17 mouse cellular contexts compared by ENCODE assay signal in genomic region chr15:97955286-97955685, GRCm38 (mm10). TPM values are rescaled to one million over a fixed set of nuclear protein-coding genes. Genes with fewer than 3 reads are reported as not detected.
DNase-seq lines count a peak whose midpoint lies in the region; ATAC-seq and TF ChIP-seq lines count a peak whose summit lies in the region.
"Had no signal": no experiment of that assay in that cellular context is flagged by ENCODE, and none has a peak within 500 bp of the region (broad histone marks: within the 10 kb centered on the region; RNA-seq: fewer than 3 reads in every experiment).

No protein-coding gene starts in this region.

- H3K27me3 ChIP-seq in hindbrain, embryonic 12.5 days: no peaks in the 10 kb centered on the region
- H3K27me3 ChIP-seq in hindbrain, postnatal 0 days (ENCODE audit: insufficient read depth, low read length): no peaks in the 10 kb centered on the region
- no peaks in the 10 kb centered on the region for H3K27me3 ChIP-seq in lung, postnatal 0 days (replicated peaks; ENCODE audit: insufficient read depth, low read length)
- peaks cover 3% of the 10 kb centered on the region; the same call in 1 of the 2 replicates for H3K27me3 ChIP-seq in splenic B cell, adult 2 months (ENCODE audit: control insufficient read depth, insufficient read depth, low read length, poor library complexity, severe bottlenecking)
- H3K27me3 ChIP-seq: forebrain, embryonic 15.5 days; neural tube, embryonic 15.5 days had no signal

- TF ChIP-seq CTCF in hindbrain, postnatal 0 days (IDR thresholded peaks at IDR 0.05; ENCODE audit: low read depth): no peak
- TF ChIP-seq CTCF in lung, postnatal 0 days (IDR thresholded peaks at IDR 0.05): no peak
- no peak for TF ChIP-seq CTCF in lung, adult 2 months (IDR thresholded peaks at IDR 0.05; ENCODE audit: insufficient read depth, low read length)
- no peak for TF ChIP-seq CTCF in bone marrow, adult 2 months (IDR thresholded peaks at IDR 0.05; ENCODE audit: control insufficient read depth, insufficient read depth, low read length)

- no peak for TF ChIP-seq POLR2A in lung, adult 2 months (IDR thresholded peaks at IDR 0.05; ENCODE audit: borderline replicate concordance, extremely low read depth, low read depth, low read length)
- TF ChIP-seq POLR2A in bone marrow, adult 2 months (IDR thresholded peaks at IDR 0.05; ENCODE audit: borderline replicate concordance, control insufficient read depth, low read depth, low read length): no peak

- H3K9ac ChIP-seq in hindbrain, embryonic 12.5 days: no peak overlapping the region
- no peak overlapping the region for H3K9ac ChIP-seq in hindbrain, postnatal 0 days (replicated peaks; ENCODE audit: low read length)
- no peak overlapping the region for H3K9ac ChIP-seq in lung, postnatal 0 days (replicated peaks; ENCODE audit: low read depth)
- H3K9ac ChIP-seq: forebrain, embryonic 15.5 days; neural tube, embryonic 15.5 days had no signal

- no peak overlapping the region for H3K4me3 ChIP-seq in hindbrain, embryonic 12.5 days
- H3K4me3 ChIP-seq in hindbrain, postnatal 0 days (ENCODE audit: low read length): no peak overlapping the region
- H3K4me3 ChIP-seq in lung, postnatal 0 days (ENCODE audit: low read depth, low read length): no peak overlapping the region
- no peak overlapping the region for H3K4me3 ChIP-seq in lung, adult 2 months (replicated peaks; ENCODE audit: extremely low read depth, low read depth, low read length)
- no peak overlapping the region for H3K4me3 ChIP-seq in bone marrow, adult 2 months (replicated peaks; ENCODE audit: control insufficient read depth, low read depth, low read length)
- H3K4me3 ChIP-seq: forebrain, embryonic 15.5 days; heart, embryonic 13.5 days; layer of hippocampus, adult 2 months; neural tube, embryonic 15.5 days had no signal

- no peak for DNase-seq in hindbrain, postnatal 0 days (ENCODE audit: low spot score)
- DNase-seq in lung, postnatal 0 days (ENCODE audit: low spot score): no peak
- DNase-seq in lung, adult 2 months: no peak
- peak; percentile 13 for DNase-seq in splenic B cell, adult 2 months (ENCODE audit: low read depth, low spot score)
- no peak for DNase-seq in right cerebral cortex, adult 2 months (ENCODE audit: low spot score in 2 of 2)
- DNase-seq: cerebellum, adult 9-11 months; heart, postnatal 4 days; kidney, adult 11 months; kidney, postnatal 10 days had no signal

- no peak overlapping the region for H3K27ac ChIP-seq in hindbrain, embryonic 12.5 days
- no peak overlapping the region for H3K27ac ChIP-seq in hindbrain, postnatal 0 days
- no peak overlapping the region for H3K27ac ChIP-seq in lung, postnatal 0 days (ENCODE audit: low read length)
- H3K27ac ChIP-seq in bone marrow, adult 2 months (ENCODE audit: control insufficient read depth, insufficient read depth, low read depth, low read length, poor library complexity): peak overlapping the region; percentile 73
- H3K27ac ChIP-seq: forebrain, embryonic 15.5 days; heart, embryonic 13.5 days; layer of hippocampus, adult 2 months; neural tube, embryonic 15.5 days had no signal

- WGBS in hindbrain, embryonic 12.5 days: 58% methylated on average over 1 of the region's 1 CpGs
- 36% methylated on average over 1 of the region's 1 CpGs for WGBS in hindbrain, postnatal 0 days
- WGBS in lung, postnatal 0 days: 0% methylated on average over 1 of the region's 1 CpGs
- WGBS in lung, adult 2 months: 9% methylated on average over 1 of the region's 1 CpGs
- WGBS in bone marrow, adult 2 months: 45% methylated on average over 1 of the region's 1 CpGs

- 0 out of 2 replicates have a peak, but pooled peaks have one; percentile 33 for ATAC-seq in hindbrain, embryonic 12.5 days (ENCODE audit: low FRiP score)
- no peak for ATAC-seq in hindbrain, postnatal 0 days
- ATAC-seq in lung, postnatal 0 days: peak; percentile 34
- ATAC-seq: forebrain, embryonic 15.5 days had no signal

- no peak for TF ChIP-seq EP300 in lung, postnatal 0 days (IDR thresholded peaks at IDR 0.05)

- no peaks in the 10 kb centered on the region for H3K9me3 ChIP-seq in hindbrain, embryonic 12.5 days (replicated peaks)
- no peaks in the 10 kb centered on the region for H3K9me3 ChIP-seq in hindbrain, postnatal 0 days (ENCODE audit: low read length)
- H3K9me3 ChIP-seq in lung, postnatal 0 days (ENCODE audit: low read length): no peaks in the 10 kb centered on the region
- H3K9me3 ChIP-seq: forebrain, embryonic 15.5 days; heart, embryonic 13.5 days; neural tube, embryonic 15.5 days had no signal

- H3K4me1 ChIP-seq in hindbrain, embryonic 12.5 days: peaks cover 9% of the 10 kb centered on the region
- no peaks in the 10 kb centered on the region for H3K4me1 ChIP-seq in hindbrain, postnatal 0 days (ENCODE audit: insufficient read depth, low read length)
- H3K4me1 ChIP-seq in lung, postnatal 0 days (ENCODE audit: insufficient read depth, low read depth, low read length): no peaks in the 10 kb centered on the region
- no peaks in the 10 kb centered on the region for H3K4me1 ChIP-seq in lung, adult 2 months (ENCODE audit: control insufficient read depth, insufficient read depth, low read length)
- H3K4me1 ChIP-seq in bone marrow, adult 2 months (ENCODE audit: control insufficient read depth, insufficient read depth, low read length): no peaks in the 10 kb centered on the region
- H3K4me1 ChIP-seq: forebrain, embryonic 15.5 days had no signal

- no peak overlapping the region for H3K4me2 ChIP-seq in hindbrain, embryonic 12.5 days (replicated peaks)
- no peak overlapping the region for H3K4me2 ChIP-seq in hindbrain, postnatal 0 days (ENCODE audit: low read depth, low read length)
- H3K4me2 ChIP-seq in lung, postnatal 0 days (replicated peaks; ENCODE audit: low read depth, low read length): no peak overlapping the region
- H3K4me2 ChIP-seq: forebrain, embryonic 15.5 days; heart, embryonic 13.5 days; neural tube, embryonic 15.5 days had no signal

- H3K36me3 ChIP-seq in hindbrain, embryonic 12.5 days: no peaks in the 10 kb centered on the region
- H3K36me3 ChIP-seq in hindbrain, postnatal 0 days (ENCODE audit: insufficient read depth, low read length): no peaks in the 10 kb centered on the region
- H3K36me3 ChIP-seq in lung, postnatal 0 days (ENCODE audit: insufficient read depth, low read length): no peaks in the 10 kb centered on the region
- H3K36me3 ChIP-seq in splenic B cell, adult 2 months (ENCODE audit: control insufficient read depth, insufficient read depth, low read length, poor library complexity, severe bottlenecking): no peaks in the 10 kb centered on the region
- H3K36me3 ChIP-seq: forebrain, embryonic 15.5 days; heart, embryonic 13.5 days; neural tube, embryonic 15.5 days had no signal

RNA-seq across cellular contexts. Expression of gene Tmem106c, which starts 8.7 kb away (rescaled TPM):
- 44.0 and 49.5 TPM in 2 replicates for polyA plus RNA-seq in hindbrain, embryonic 12.5 days (2016; fragmentation: Nextera tagmentation; extraction: Ambion mirVana)
- total RNA-seq in hindbrain, postnatal 0 days (2014; rRNA removed): 53.7 and 57.9 TPM in 2 replicates
- polyA plus RNA-seq in hindbrain, postnatal 0 days (2015; fragmentation: Nextera tagmentation; extraction: Ambion mirVana): 55.9 and 57.9 TPM in 2 replicates
- polyA plus RNA-seq in lung, postnatal 0 days (2015; fragmentation: Nextera tagmentation; extraction: Ambion mirVana): 30.3 and 36.7 TPM in 2 replicates
- 25.8 and 34.2 TPM in 2 replicates for polyA plus RNA-seq in lung, adult 2 months (2012; rRNA removed)
- 7.1 and 10.0 TPM in 2 replicates for polyA plus RNA-seq in bone marrow, adult 2 months (2011; ENCODE audit: insufficient read depth, insufficient read length, low replicate concordance, missing spikeins)

RNA-seq across cellular contexts. Expression of gene Vdr, which starts 44.9 kb away (rescaled TPM):
- 0.43 and 0.70 TPM in 2 replicates for polyA plus RNA-seq in hindbrain, embryonic 12.5 days (2016; fragmentation: Nextera tagmentation; extraction: Ambion mirVana)
- total RNA-seq in hindbrain, postnatal 0 days (2014; rRNA removed): 0.26 and 0.29 TPM in 2 replicates
- polyA plus RNA-seq in hindbrain, postnatal 0 days (2015; fragmentation: Nextera tagmentation; extraction: Ambion mirVana): 0.38 and 0.76 TPM in 2 replicates
- polyA plus RNA-seq in lung, postnatal 0 days (2015; fragmentation: Nextera tagmentation; extraction: Ambion mirVana): 2.6 TPM in 2 replicates
- 4.0 and 6.3 TPM in 2 replicates for polyA plus RNA-seq in lung, adult 2 months (2012; rRNA removed)
- polyA plus RNA-seq in bone marrow, adult 2 months (2011; ENCODE audit: insufficient read depth, insufficient read length, low replicate concordance, missing spikeins): 0.88 and 1.5 TPM in 2 replicates
- total RNA-seq: monocyte, adult 5-6 weeks had no signal

RNA-seq across cellular contexts. Expression of gene Col2a1, which starts 49.2 kb away (rescaled TPM):
- polyA plus RNA-seq in hindbrain, embryonic 12.5 days (2016; fragmentation: Nextera tagmentation; extraction: Ambion mirVana): 459 and 487 TPM in 2 replicates
- total RNA-seq in hindbrain, postnatal 0 days (2014; rRNA removed): 19.3 and 28.9 TPM in 2 replicates
- 7.4 and 8.1 TPM in 2 replicates for polyA plus RNA-seq in hindbrain, postnatal 0 days (2015; fragmentation: Nextera tagmentation; extraction: Ambion mirVana)
- 0.18 TPM in 1 of 2 replicates, not detected in the other for polyA plus RNA-seq in lung, postnatal 0 days (2015; fragmentation: Nextera tagmentation; extraction: Ambion mirVana)
- polyA plus RNA-seq in lung, adult 2 months (2012; rRNA removed): 0.14 and 0.51 TPM in 2 replicates
- 0.52 TPM in 1 of 2 replicates, not detected in the other for polyA plus RNA-seq in bone marrow, adult 2 months (2011; ENCODE audit: insufficient read depth, insufficient read length, low replicate concordance, missing spikeins)
- total RNA-seq: liver, adult 2 months; monocyte, adult 5-6 weeks had no signal
- polyA plus RNA-seq: liver, adult 2 months had no signal

Comparison
In these comparisons a context has a peak if more than half of its experiments do, and no peak if none do; other contexts are left out.
1. RNA of gene Col2a1, which starts 49.2 kb away (polyA plus RNA-seq): 459 to 487 TPM in hindbrain, embryonic 12.5 days; 7.4 to 8.1 TPM in hindbrain, postnatal 0 days, 0.14 to 0.51 TPM in lung, adult 2 months, 0.18 TPM in lung, postnatal 0 days and 0.52 TPM in bone marrow, adult 2 months; every median in the first group is over 10 times any median in the second.